Mouse (Mus musculus): ENCODE measurements at regions not wholly inside any gene's neighbourhood (a gene's known extent, or its start where the extent isn't known, plus 50 kb on each side); places are given as distances from the start of the nearest gene placed in this dataset.
"Not testable (repeated sequence)": the region's sequence is repeated elsewhere in the genome, so short reads cannot be mapped to it uniquely, and the experiment has no call there.

DNA sequence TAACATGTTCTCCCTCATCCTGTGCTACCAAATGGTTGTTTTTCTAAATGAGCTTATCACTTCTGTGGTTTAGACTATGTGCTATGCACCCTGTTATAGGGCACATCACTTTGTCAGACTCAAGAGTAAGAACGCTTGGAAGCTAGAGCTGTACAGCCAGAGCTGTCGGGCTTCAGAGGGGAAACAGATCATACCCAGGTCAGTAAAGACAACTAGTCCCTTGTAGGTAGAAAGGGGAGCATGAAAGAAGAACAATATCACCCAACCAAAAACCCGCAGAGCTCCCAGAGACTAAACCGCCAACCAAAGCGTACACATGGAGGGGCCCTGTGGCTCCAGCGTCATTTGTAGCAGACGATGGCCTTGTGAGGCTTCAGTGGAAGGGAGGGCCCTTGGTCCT, 239.0 kb upstream of the Zic4 start:
- no peaks in the 10 kb centered on the region for H3K79me2 ChIP-seq (ENCODE audit: control insufficient read depth, insufficient read depth, low read length, poor library complexity)
- no peaks in the 10 kb centered on the region for H3K9me3 ChIP-seq (replicated peaks; ENCODE audit: insufficient read depth, low read length)
- H3K9ac ChIP-seq (ENCODE audit: control insufficient read depth, low read depth, low read length, poor library complexity, severe bottlenecking): no peak overlapping the region
- no peaks in the 10 kb centered on the region for H3K36me3 ChIP-seq (ENCODE audit: control insufficient read depth in 1 of 2, insufficient read depth in 2 of 2, low read length in 2 of 2)
- no peaks in the 10 kb centered on the region for H3K4me1 ChIP-seq (ENCODE audit: control insufficient read depth in 1 of 2, insufficient read depth in 2 of 2, low read length in 2 of 2)
- H3K27me3 ChIP-seq (ENCODE audit: control insufficient read depth in 1 of 2, insufficient read depth in 2 of 2, low read length in 2 of 2): no peaks in the 10 kb centered on the region
- no peak overlapping the region for H3K27ac ChIP-seq (ENCODE audit: control insufficient read depth, low read depth, low read length)
- DNase-seq (ENCODE audit: low read depth, low spot score): no peak
- no peak overlapping the region for H3K4me3 ChIP-seq (ENCODE audit: control insufficient read depth in 1 of 2, insufficient read depth in 1 of 2, low read depth in 2 of 2, low read length in 2 of 2)
- TF ChIP-seq USF1 (IDR thresholded peaks at IDR 0.05; ENCODE audit: low read depth, low read length) (no peak), RAD21 (IDR thresholded peaks at IDR 0.05; ENCODE audit: low read depth, low read length) (no peak), EP300 (IDR thresholded peaks at IDR 0.05; ENCODE audit: low read depth in 1 of 2, low read length in 2 of 2) (no peak), HCFC1 (IDR thresholded peaks at IDR 0.05; ENCODE audit: low read depth, low read length) (no peak), POLR2AphosphoS2 (IDR thresholded peaks at IDR 0.05; ENCODE audit: low read length) (no peak), NELFE (IDR thresholded peaks at IDR 0.05; ENCODE audit: low read depth, low read length) (no peak), TCF12 (IDR thresholded peaks at IDR 0.05; ENCODE audit: low read depth, low read length) (no peak), ZNF384 (IDR thresholded peaks at IDR 0.05; ENCODE audit: low read depth, low read length) (no peak), SMC3 (IDR thresholded peaks at IDR 0.05; ENCODE audit: low read depth, low read length) (no peak), E2F4 (IDR thresholded peaks at IDR 0.05; ENCODE audit: borderline replicate concordance, low read depth, low read length) (no peak), MXI1 (IDR thresholded peaks at IDR 0.05; ENCODE audit: low read depth, low read length) (no peak), CHD1 (IDR thresholded peaks at IDR 0.05; ENCODE audit: low read depth, low read length) (no peak), NRF1 (IDR thresholded peaks at IDR 0.05; ENCODE audit: insufficient read depth, low read depth, low read length, poor library complexity, severe bottlenecking) (no peak), JUND (IDR thresholded peaks at IDR 0.05; ENCODE audit: low read depth, low read length) (no peak), MEF2A (IDR thresholded peaks at IDR 0.05; ENCODE audit: extremely low read depth, insufficient replicate concordance, low read depth, low read length, poor library complexity, severe bottlenecking) (no peak), GABPA (IDR thresholded peaks at IDR 0.05; ENCODE audit: low read depth, low read length) (no peak), RCOR1 (IDR thresholded peaks at IDR 0.05; ENCODE audit: low read depth, low read length) (no peak), POLR2A (IDR thresholded peaks at IDR 0.05; ENCODE audit: control insufficient read depth in 1 of 2, insufficient read depth in 1 of 2, low read depth in 1 of 2, low read length in 2 of 2, poor library complexity in 1 of 2) (no peak)

DNA sequence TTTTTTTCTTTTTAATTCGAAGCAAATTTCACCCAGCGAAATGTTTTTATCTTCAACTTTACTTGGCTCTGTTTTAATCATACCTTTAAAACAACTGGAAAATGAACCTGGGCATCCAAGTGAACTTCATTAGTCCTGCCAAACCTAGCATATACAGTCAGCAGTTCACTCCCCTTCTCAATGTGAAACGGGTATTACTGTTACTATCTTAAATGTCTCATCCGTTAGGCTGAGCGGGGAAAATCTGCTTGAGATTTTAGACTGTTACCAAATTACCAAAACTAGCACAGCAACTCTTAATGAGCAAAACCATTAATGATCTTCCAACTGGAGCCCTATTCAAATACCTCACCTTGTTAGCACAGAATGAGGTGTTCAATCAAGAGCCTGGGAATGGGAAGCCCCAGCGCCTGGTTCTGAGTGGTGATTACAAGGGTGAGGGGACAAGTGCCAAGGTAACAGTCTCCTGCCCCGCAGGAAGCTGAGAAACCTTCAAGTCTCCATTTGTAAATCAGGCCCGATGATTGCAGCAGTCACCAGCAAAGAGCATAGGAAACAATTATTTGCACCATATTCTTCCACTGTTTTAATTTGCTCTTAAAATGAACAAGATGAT, 235.5 kb upstream of the Zic4 start:
- H3K4me3 ChIP-seq (ENCODE audit: control insufficient read depth in 1 of 2, insufficient read depth in 1 of 2, low read depth in 2 of 2, low read length in 2 of 2): no peak overlapping the region
- no peaks in the 10 kb centered on the region for H3K27me3 ChIP-seq (ENCODE audit: control insufficient read depth in 1 of 2, insufficient read depth in 2 of 2, low read length in 2 of 2)
- TF ChIP-seq HCFC1 (IDR thresholded peaks at IDR 0.05; ENCODE audit: low read depth, low read length) (no peak), MAFK (IDR thresholded peaks at IDR 0.05; ENCODE audit: borderline replicate concordance, low read depth, low read length) (no peak), ZNF384 (IDR thresholded peaks at IDR 0.05; ENCODE audit: low read depth, low read length) (no peak), GATA1 (IDR thresholded peaks at IDR 0.05; ENCODE audit: low read depth, low read length) (no peak), CTCF (IDR thresholded peaks at IDR 0.05 in 2 of 3, conservative IDR thresholded peaks at IDR 0.05 in 1 of 3; ENCODE audit: control insufficient read depth in 1 of 3, insufficient read depth in 1 of 3, low read depth in 2 of 3, low read length in 3 of 3, poor library complexity in 1 of 3, severe bottlenecking in 1 of 3) (no peak), GABPA (IDR thresholded peaks at IDR 0.05; ENCODE audit: low read depth, low read length) (no peak), MXI1 (IDR thresholded peaks at IDR 0.05; ENCODE audit: low read depth, low read length) (no peak), CHD2 (IDR thresholded peaks at IDR 0.05; ENCODE audit: low read length) (no peak)
- H3K36me3 ChIP-seq (ENCODE audit: control insufficient read depth in 1 of 2, insufficient read depth in 2 of 2, low read length in 2 of 2): no peaks in the 10 kb centered on the region
- no peak overlapping the region for H3K27ac ChIP-seq (ENCODE audit: control insufficient read depth, low read depth, low read length)
- H3K4me1 ChIP-seq (ENCODE audit: control insufficient read depth in 1 of 2, insufficient read depth in 2 of 2, low read length in 2 of 2): peaks cover 0 to 3% of the 10 kb centered on the region in 2 experiments; a peak in 1 of 4 replicates
- no peak overlapping the region for H3K9ac ChIP-seq (ENCODE audit: control insufficient read depth, low read depth, low read length, poor library complexity, severe bottlenecking)
- H3K79me2 ChIP-seq (ENCODE audit: control insufficient read depth, insufficient read depth, low read length, poor library complexity): no peaks in the 10 kb centered on the region
- no peak for DNase-seq (ENCODE audit: low read depth, low spot score)
- no peaks in the 10 kb centered on the region for H3K9me3 ChIP-seq (replicated peaks; ENCODE audit: insufficient read depth, low read length)

DNA sequence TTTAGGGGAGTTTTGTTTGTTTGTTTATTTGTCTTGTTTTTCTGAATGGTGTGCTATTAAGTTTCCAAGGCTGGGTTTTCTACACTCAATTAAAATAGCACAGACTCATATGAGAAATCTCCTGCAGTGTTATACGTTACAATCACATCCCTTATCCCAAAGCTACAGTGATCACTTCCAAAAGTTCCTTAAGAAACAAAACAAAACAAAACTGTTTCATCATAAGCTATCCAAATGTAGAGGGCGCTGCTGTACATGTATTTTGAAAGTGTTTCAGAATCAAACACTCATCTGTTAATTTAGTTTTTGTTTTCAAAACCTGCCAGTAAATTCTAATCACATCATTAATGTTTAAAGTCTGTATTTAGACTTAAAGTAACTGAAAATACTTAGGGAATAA, 233.7 kb upstream of the Zic4 start:
- H3K4me1 ChIP-seq (ENCODE audit: control insufficient read depth in 1 of 2, insufficient read depth in 2 of 2, low read length in 2 of 2); H3K27ac ChIP-seq (ENCODE audit: control insufficient read depth, low read depth, low read length); H3K9ac ChIP-seq (ENCODE audit: control insufficient read depth, low read depth, low read length, poor library complexity, severe bottlenecking); H3K27me3 ChIP-seq (ENCODE audit: control insufficient read depth in 1 of 2, insufficient read depth in 2 of 2, low read length in 2 of 2); H3K9me3 ChIP-seq (replicated peaks; ENCODE audit: insufficient read depth, low read length); H3K36me3 ChIP-seq (ENCODE audit: control insufficient read depth in 1 of 2, insufficient read depth in 2 of 2, low read length in 2 of 2); H3K4me3 ChIP-seq (ENCODE audit: control insufficient read depth in 1 of 2, insufficient read depth in 1 of 2, low read depth in 2 of 2, low read length in 2 of 2); DNase-seq (ENCODE audit: low read depth, low spot score); H3K79me2 ChIP-seq (ENCODE audit: control insufficient read depth, insufficient read depth, low read length, poor library complexity): not testable (repeated sequence)

All from MEL (cell line).